Mouse (Mus musculus): ENCODE measurements around the gene Atp2a3. TPM values are rescaled to one million over a fixed set of nuclear protein-coding genes. Genes with fewer than 3 reads are reported as not detected.
A peak's percentile ranks its signal among the peaks of the same experiment; 100 is the strongest.

The Atp2a3 gene
- polyA plus RNA-seq, 1 experiment from 2014 or later: 1.5 TPM

DNA sequence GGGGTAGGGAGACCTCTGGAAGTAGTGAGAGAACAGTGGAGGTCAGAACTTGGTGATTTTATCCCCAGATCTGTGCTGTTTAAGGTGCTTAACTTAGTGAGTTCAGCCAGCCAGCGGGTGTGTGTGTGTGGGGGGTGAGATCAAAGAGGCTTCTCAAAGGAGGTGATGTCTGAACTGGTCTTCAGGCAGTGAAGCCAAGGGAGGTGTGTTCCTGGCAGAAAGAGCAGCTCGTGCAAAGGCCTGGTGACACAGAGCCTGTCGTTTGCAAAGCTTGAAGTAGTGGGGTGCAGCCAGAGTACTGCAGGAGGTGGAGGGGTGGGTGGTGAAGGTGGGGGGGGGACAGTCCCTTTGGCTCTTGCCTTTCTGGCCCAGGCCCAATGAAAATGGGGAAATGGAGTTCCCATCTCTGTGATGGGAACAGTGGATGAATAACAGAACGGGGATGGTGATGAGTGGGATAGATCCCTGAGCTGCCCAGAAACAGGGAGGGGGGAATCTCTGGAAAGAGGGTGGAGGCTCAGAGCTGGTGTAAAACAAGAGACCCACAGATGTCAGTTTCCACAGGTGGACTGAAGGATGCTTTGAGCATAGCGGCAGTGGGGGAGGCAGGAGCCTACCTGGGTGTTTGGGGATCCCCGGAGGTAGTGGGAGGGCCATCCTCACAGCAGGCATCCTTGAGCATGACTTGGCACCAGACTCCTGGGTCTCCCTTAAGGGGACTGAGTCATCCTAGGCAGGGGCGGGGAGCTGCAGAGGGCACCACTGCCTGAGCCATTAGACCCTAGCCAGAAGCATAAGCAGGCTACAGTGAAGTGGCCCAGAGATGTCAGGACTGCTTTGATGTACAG lies 60.2 kb downstream of the Atp2a3 start:
- H3K4me3 ChIP-seq (replicated peaks): no peak overlapping the region
- H3K9ac ChIP-seq (replicated peaks): no peak overlapping the region
- peaks cover 52% of the 10 kb centered on the region for H3K27me3 ChIP-seq
- WGBS: 52% methylated on average over 7 of the region's 7 CpGs
- peaks cover 30% of the 10 kb centered on the region for H3K4me1 ChIP-seq (replicated peaks)
- no peak overlapping the region for H3K4me2 ChIP-seq
- no peaks in the 10 kb centered on the region for H3K9me3 ChIP-seq
- ATAC-seq (ENCODE audit: insufficient number of reproducible peaks, insufficient read depth, low FRiP score, low TSS enrichment, low read depth): no peak
- H3K36me3 ChIP-seq: no peaks in the 10 kb centered on the region
- no peak overlapping the region for H3K27ac ChIP-seq

GRCm38 (mm10) chr11:73023099-73023498 lies 62.1 kb downstream of the Atp2a3 start:
- no peak overlapping the region for H3K27ac ChIP-seq
- no peaks in the 10 kb centered on the region for H3K36me3 ChIP-seq
- peaks cover 43% of the 10 kb centered on the region for H3K27me3 ChIP-seq
- no peak overlapping the region for H3K4me2 ChIP-seq
- H3K4me1 ChIP-seq (replicated peaks): peaks cover 30% of the 10 kb centered on the region
- H3K9ac ChIP-seq (replicated peaks): no peak overlapping the region
- no peak for ATAC-seq (ENCODE audit: insufficient number of reproducible peaks, insufficient read depth, low FRiP score, low TSS enrichment, low read depth)
- WGBS: 46% methylated on average over 9 of the region's 9 CpGs
- H3K9me3 ChIP-seq: no peaks in the 10 kb centered on the region
- no peak overlapping the region for H3K4me3 ChIP-seq (replicated peaks)

GRCm38 (mm10) chr11:73023827-73024226 lies 62.9 kb downstream of the Atp2a3 start:
- no peak for ATAC-seq (ENCODE audit: insufficient number of reproducible peaks, insufficient read depth, low FRiP score, low TSS enrichment, low read depth)
- Histone ChIP-seq H3K4me1 (replicated peaks) (peaks cover 30% of the 10 kb centered on the region), H3K36me3 (no peaks in the 10 kb centered on the region), H3K27ac (no peak overlapping the region), H3K27me3 (peaks cover 38% of the 10 kb centered on the region), H3K4me2 (no peak overlapping the region), H3K4me3 (replicated peaks) (no peak overlapping the region), H3K9me3 (no peaks in the 10 kb centered on the region), H3K9ac (replicated peaks) (no peak overlapping the region)
- 87% methylated on average over 4 of the region's 4 CpGs for WGBS

GRCm38 (mm10) chr11:73024236-73024904 lies 63.4 kb downstream of the Atp2a3 start:
- Histone ChIP-seq H3K4me2 (no peak overlapping the region), H3K4me3 (replicated peaks) (no peak overlapping the region), H3K4me1 (replicated peaks) (peaks cover 29% of the 10 kb centered on the region), H3K27me3 (peaks cover 34% of the 10 kb centered on the region), H3K9me3 (no peaks in the 10 kb centered on the region), H3K27ac (no peak overlapping the region), H3K36me3 (no peaks in the 10 kb centered on the region), H3K9ac (replicated peaks) (no peak overlapping the region)
- no peak for ATAC-seq (ENCODE audit: insufficient number of reproducible peaks, insufficient read depth, low FRiP score, low TSS enrichment, low read depth)
- WGBS: 67% methylated on average over 7 of the region's 7 CpGs

DNA sequence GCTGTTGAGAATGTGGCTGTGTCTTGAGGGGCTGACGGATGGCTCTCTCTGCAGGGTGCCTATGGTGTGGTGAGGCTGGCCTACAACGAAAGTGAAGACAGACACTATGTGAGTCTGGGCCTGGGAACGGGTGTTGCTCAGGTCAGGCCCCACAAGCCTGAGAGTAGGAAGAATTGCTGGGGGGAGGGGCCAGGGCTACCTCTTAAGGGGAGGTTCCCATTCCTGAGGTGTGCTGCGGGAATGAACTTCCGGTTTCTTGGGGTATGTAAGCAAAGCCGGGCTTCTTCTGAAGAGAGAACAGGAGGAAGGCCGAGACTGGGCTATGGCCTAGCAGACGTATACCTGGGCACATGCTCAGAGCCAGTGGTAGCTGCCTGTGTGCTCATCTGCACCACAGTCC lies 66.0 kb downstream of the Atp2a3 start:
- WGBS: 42% methylated on average over 8 of the region's 8 CpGs
- no peaks in the 10 kb centered on the region for H3K9me3 ChIP-seq
- ATAC-seq (ENCODE audit: insufficient number of reproducible peaks, insufficient read depth, low FRiP score, low TSS enrichment, low read depth): no peak
- H3K27ac ChIP-seq: no peak overlapping the region
- H3K4me3 ChIP-seq (replicated peaks): no peak overlapping the region
- no peaks in the 10 kb centered on the region for H3K36me3 ChIP-seq
- no peak overlapping the region for H3K4me2 ChIP-seq
- no peak overlapping the region; the same call in 1 of the 2 replicates for H3K9ac ChIP-seq (replicated peaks)
- H3K4me1 ChIP-seq (replicated peaks): peaks cover 28% of the 10 kb centered on the region
- H3K27me3 ChIP-seq: peaks cover 8% of the 10 kb centered on the region

GRCm38 (mm10) chr11:73030821-73031498 lies 70.0 kb downstream of the Atp2a3 start:
- peak overlapping the region; percentile 61 for H3K4me2 ChIP-seq
- peak overlapping the region; percentile 59 for H3K27ac ChIP-seq
- 26% methylated on average over 20 of the region's 20 CpGs for WGBS
- H3K9me3 ChIP-seq: no peaks in the 10 kb centered on the region
- no peaks in the 10 kb centered on the region for H3K36me3 ChIP-seq
- peaks cover 6% of the 10 kb centered on the region for H3K4me1 ChIP-seq (replicated peaks)
- peak overlapping the region; percentile 44; the same call in 1 of the 2 replicates for H3K9ac ChIP-seq (replicated peaks)
- peak overlapping the region; percentile 33 for H3K4me3 ChIP-seq (replicated peaks)
- ATAC-seq (ENCODE audit: insufficient number of reproducible peaks, insufficient read depth, low FRiP score, low TSS enrichment, low read depth): peak; percentile 69
- no peaks in the 10 kb centered on the region for H3K27me3 ChIP-seq

GRCm38 (mm10) chr11:73031536-73031935 lies 70.6 kb downstream of the Atp2a3 start:
- peak overlapping the region; percentile 59; the same call in 1 of the 2 replicates for H3K27ac ChIP-seq
- H3K27me3 ChIP-seq: no peaks in the 10 kb centered on the region
- H3K9ac ChIP-seq (replicated peaks): peak overlapping the region; percentile 44; the same call in 1 of the 2 replicates
- peaks cover 6% of the 10 kb centered on the region for H3K4me1 ChIP-seq (replicated peaks)
- no peaks in the 10 kb centered on the region for H3K9me3 ChIP-seq
- peak overlapping the region; percentile 33; the same call in 1 of the 2 replicates for H3K4me3 ChIP-seq (replicated peaks)
- H3K4me2 ChIP-seq: peak overlapping the region; percentile 61
- no peaks in the 10 kb centered on the region for H3K36me3 ChIP-seq
- 58% methylated on average over 5 of the region's 5 CpGs for WGBS
- ATAC-seq (ENCODE audit: insufficient number of reproducible peaks, insufficient read depth, low FRiP score, low TSS enrichment, low read depth): no peak

DNA sequence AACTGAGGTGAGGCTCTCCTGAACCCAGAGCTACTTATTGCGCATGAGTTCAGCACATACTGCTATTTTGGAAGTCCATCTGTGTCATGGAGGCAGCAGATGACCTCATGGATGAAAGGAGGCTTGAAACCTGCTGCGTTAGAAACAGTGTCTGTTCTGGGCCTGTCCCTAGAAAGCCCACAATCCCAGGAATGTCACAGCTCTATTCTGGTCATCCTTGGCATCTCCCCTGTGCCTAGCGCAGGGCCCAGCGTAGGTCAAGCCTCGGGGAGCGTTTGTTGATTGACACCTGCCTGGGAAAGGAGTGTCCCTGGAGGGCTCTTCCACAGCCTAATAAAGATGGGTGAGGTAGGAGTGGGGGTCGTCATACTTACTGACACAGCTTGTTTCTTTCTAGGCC lies 75.1 kb downstream of the Atp2a3 start:
- no peak for ATAC-seq (ENCODE audit: insufficient number of reproducible peaks, insufficient read depth, low FRiP score, low TSS enrichment, low read depth)
- Histone ChIP-seq H3K9me3 (no peaks in the 10 kb centered on the region), H3K9ac (replicated peaks) (no peak overlapping the region), H3K36me3 (no peaks in the 10 kb centered on the region), H3K4me1 (replicated peaks) (peaks cover 5% of the 10 kb centered on the region), H3K27ac (no peak overlapping the region), H3K27me3 (no peaks in the 10 kb centered on the region), H3K4me2 (no peak overlapping the region), H3K4me3 (replicated peaks) (no peak overlapping the region)
- WGBS: 82% methylated on average over 7 of the region's 7 CpGs

DNA sequence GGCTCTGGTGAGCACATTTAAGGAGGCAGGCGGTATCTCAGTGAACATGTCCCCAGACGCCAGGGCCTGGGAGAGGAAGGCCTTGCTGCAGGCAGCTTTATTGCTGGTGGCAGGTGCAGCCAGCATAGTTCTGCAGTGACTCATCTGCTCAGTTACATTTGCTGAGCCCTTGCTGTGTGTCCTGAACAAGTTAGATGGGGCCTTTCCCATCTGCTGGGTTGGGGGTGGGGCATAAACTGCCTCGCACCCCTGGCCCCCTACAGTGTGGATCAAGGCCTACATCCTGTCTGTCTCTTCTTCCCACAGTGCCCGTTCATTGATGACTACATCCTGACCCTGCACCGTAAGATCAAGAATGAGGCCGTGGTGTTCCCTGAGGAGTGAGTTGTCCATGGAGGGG lies 75.9 kb downstream of the Atp2a3 start:
- H3K27me3 ChIP-seq: no peaks in the 10 kb centered on the region
- no peak; the same call in 1 of the 2 replicates for ATAC-seq (ENCODE audit: insufficient number of reproducible peaks, insufficient read depth, low FRiP score, low TSS enrichment, low read depth)
- H3K4me1 ChIP-seq (replicated peaks): no peaks in the 10 kb centered on the region
- no peaks in the 10 kb centered on the region for H3K36me3 ChIP-seq
- no peak overlapping the region for H3K27ac ChIP-seq
- no peak overlapping the region for H3K4me2 ChIP-seq
- H3K9ac ChIP-seq (replicated peaks): no peak overlapping the region
- no peaks in the 10 kb centered on the region for H3K9me3 ChIP-seq
- no peak overlapping the region for H3K4me3 ChIP-seq (replicated peaks)
- 60% methylated on average over 6 of the region's 6 CpGs for WGBS

GRCm38 (mm10) chr11:73037691-73038090 lies 76.7 kb downstream of the Atp2a3 start:
- H3K4me2 ChIP-seq: no peak overlapping the region
- no peaks in the 10 kb centered on the region for H3K36me3 ChIP-seq
- H3K9me3 ChIP-seq: no peaks in the 10 kb centered on the region
- H3K9ac ChIP-seq (replicated peaks): no peak overlapping the region
- no peaks in the 10 kb centered on the region for H3K27me3 ChIP-seq
- ATAC-seq (ENCODE audit: insufficient number of reproducible peaks, insufficient read depth, low FRiP score, low TSS enrichment, low read depth): no peak
- H3K4me1 ChIP-seq (replicated peaks): no peaks in the 10 kb centered on the region
- 98% methylated on average over 3 of the region's 3 CpGs for WGBS
- H3K4me3 ChIP-seq (replicated peaks): no peak overlapping the region
- H3K27ac ChIP-seq: no peak overlapping the region

All from limb, embryonic 12.5 days (tissue).